Mouse (Mus musculus): ENCODE results near the gene Zmiz2.
"Not testable (repeated sequence)": the region's sequence is repeated elsewhere in the genome, so short reads cannot be mapped to it uniquely, and the experiment has no call there.

Gene Zmiz2

DNA sequence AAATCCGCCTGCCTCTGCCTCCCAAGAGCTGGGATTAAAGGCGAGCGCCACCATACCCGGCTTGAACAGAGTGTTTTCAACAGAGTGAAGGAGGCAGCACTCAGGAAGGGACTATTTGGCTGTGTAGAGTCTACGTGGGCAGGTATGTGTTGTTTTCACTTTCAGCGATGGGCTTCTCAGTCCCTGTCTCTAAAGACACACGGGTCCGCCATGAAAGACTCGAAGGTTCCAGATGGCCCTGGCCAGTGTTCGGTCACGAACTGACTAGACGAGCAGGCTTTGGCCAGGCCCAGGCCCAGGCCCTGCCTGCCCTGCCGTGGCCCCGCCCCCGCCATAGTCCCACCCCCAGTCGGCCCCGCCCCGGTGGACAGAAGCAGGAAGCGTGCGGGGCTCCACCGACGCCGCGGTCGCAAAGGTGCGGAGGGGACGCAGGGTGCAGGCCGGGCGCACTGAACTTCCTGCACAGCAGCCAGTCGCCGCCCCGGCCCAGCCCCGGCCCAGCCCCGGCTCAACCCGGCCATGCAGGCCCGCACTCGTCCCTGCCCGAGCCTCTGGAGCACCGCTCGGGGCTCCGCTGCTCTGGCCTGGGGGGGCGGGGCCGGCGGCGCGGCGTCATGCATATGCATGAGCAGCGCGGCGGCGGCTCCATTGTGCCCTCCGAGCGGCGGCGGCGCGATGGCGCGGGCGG lies at the start of gene Zmiz2:
TSS of gene Zmiz2 (plus strand) at position 349 of the 688 bp plus-strand sequence.
- DNase-seq (ENCODE audit: low read depth) = peak; percentile 96

DNA sequence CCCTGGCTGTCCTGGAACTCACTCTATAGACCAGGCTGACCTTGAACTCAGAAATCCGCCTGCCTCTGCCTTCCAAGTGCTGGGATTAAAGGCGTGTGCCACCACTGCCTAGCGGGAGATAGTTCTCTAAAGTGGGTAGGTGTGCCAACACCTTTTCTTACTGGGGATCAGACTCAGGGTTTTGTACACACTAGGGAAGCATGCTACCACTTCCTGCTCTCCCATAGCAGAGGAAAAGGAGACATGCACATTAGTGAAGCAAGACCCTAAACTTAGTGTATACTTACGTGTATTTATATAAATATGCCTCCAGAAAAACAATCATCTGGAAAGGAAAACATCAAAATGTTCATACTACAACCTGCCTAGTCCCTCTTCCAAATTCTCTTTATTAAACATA lies 42.9 kb upstream of the Zmiz2 start:
- DNase-seq (ENCODE audit: low read depth) = no peak

DNA sequence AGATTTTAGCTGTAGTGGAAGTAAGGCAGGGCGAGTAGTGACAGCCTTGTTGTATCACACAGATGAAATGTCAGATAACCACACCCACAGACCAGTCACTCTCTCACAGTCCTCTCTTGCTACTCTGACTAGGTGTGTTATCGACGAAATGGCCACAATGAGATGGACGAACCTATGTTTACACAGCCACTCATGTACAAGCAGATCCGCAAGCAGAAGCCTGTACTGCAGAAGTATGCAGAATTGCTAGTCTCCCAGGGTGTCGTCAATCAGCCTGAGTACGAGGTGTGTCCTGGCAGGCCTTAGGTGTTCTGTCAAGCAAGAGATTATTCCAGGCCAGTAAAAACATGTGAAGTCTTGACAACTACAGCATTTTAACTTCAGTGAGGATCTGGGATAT lies 41.9 kb upstream of the Zmiz2 start:
- no peak for DNase-seq (ENCODE audit: low read depth)

DNA sequence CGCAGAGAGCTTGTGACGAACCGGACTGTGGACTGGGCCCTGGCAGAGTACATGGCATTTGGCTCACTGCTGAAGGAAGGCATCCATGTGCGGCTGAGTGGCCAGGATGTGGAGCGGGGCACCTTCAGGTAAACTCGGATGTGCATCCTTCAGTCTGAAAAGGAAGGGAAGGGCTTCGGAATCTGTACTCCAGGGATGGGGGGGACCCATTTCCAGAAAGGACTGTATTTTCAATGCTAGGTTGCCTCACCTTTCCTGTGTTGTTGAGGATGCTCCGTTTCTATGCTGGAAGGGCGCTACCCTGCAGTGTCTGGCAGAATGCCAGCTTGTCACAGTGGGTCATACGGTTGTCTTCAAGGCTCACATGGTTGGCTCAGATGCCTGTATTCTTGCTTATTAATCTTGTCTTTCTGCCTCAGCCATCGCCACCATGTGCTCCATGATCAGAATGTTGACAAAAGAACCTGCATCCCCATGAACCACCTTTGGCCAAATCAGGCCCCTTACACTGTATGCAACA lies 40.1 kb upstream of the Zmiz2 start:
- DNase-seq (ENCODE audit: low read depth) = no peak

DNA sequence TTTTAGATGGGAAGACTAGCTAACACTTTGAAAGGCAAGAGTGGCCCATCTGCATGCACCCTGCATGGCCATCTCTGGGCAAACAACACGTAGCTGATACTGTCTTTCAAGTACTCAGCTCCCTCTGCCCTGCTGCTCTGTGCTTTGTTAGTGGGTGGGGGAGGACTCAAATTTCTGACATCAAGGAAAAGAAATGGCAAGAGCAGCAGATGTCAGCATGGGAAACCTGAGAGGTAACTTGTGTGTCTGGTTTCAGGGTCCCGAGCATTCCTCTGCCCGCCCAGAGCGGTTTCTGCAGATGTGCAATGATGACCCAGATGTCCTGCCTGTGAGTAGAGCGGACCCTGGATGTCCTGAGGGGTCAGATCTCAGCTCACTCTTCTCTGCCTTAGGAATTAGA lies 39.3 kb upstream of the Zmiz2 start:
- DNase-seq (ENCODE audit: low read depth) = no peak

DNA sequence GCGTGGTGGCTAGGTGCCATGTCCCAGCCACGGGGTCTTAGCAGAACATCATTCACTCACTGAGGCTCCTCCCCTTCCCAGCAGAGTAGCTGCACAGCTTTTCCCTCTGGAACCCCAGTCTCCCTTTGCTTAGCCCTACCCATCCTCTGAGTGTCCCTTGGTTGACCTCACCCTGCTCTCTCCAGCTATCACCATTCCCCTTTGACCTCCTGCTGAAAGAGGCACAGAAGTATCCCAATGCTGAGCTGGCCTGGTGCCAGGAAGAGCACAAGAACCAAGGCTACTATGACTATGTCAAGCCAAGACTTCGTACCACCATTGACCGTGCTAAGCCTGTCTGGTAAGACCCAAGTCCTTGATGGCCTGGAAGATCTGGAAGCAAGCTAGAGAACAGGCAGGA lies 33.8 kb upstream of the Zmiz2 start:
- no peak for DNase-seq (ENCODE audit: low read depth)

DNA sequence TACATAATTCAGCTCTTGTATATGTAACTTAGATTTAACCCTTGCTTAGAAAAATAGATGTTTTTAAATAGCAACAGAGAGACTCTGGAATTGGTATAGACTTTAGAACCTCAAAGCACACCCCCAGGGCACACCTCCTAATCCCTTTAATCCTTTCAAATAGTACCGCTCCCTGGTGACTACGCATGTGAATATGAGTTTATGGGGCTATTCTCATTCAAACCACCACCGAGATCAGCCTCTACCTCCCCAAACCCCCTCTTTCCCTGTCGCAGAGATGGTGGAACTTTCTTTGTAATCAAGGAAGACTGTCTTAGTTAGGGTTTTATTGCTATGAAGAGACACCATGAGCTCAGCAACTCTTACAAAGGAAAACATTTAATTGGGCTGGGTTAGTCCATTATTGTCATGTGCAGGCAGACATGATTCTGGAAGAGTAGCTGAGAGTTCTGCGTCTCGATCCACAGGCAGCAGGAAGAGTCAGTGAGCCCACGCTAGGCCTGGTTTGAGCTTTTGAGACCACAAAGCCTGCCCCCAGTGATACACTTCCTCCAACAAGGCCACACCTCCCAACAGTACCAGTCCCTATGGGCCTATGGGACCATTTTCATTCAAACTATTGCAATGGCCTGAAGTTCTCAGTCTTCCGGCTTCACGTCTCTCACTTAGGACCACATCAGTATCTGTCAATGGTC lies 24.1 kb upstream of the Zmiz2 start:
- no peak for DNase-seq (ENCODE audit: low read depth)

DNA sequence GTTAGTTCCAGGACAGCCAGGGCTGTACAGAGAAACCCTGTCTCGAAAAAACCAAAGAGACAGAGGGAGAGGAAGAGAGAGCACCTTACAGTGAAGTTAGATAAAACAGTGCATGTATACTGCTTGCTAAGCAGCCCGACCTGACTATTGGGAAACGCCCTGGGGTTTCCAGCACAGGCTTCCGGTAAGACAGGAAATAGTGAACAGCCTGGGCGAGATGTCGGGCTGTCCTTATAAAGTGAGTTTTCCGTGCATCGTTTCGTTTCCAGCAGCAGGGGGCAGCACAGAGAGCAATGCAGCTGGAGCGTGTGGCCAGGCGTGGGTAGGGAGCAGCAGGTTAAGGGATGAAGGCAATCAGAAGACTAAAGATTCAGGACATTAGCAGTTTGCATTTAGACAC lies 23.0 kb upstream of the Zmiz2 start:
- DNase-seq (ENCODE audit: low read depth) = peak; percentile 86

DNA sequence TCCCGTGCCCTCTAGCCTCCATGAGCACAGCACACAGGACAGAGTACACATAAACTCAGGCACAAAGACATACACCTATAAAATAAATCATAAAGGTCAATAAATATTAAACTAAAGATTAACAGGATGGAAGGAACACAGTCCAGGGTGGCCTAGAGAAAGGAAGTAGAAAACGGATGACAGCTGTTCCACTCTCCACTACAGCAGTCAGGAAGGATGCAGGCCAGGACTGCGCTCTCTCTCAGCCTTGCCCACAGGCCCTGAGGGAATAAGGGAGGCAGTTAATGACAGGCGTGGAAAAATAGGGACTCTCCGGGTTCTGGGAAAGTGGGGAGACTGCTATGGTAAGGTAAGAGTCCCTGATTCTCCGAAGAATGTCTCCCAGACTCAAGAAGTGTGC lies 22.4 kb upstream of the Zmiz2 start:
- DNase-seq (ENCODE audit: low read depth) = no peak

DNA sequence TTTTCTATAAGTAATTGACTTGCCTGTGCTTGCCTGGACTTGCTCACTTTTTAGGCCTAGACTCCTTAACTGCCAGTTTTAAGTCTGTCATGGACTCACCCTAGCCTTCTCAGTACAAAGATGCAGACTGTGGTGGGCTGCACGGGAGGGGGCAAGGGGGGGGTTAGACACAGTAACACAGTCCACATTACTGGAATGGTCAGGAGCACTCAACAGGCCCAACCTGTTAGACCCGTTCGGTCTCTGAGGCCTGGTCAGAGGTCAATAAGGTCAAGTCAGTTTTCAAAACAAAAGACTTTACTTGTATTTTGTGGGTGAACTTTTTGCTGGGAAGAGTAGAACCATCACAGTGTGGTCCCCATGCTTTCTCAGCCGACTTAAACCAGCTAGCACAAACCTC lies 21.7 kb upstream of the Zmiz2 start:
- no peak for DNase-seq (ENCODE audit: low read depth)

DNA sequence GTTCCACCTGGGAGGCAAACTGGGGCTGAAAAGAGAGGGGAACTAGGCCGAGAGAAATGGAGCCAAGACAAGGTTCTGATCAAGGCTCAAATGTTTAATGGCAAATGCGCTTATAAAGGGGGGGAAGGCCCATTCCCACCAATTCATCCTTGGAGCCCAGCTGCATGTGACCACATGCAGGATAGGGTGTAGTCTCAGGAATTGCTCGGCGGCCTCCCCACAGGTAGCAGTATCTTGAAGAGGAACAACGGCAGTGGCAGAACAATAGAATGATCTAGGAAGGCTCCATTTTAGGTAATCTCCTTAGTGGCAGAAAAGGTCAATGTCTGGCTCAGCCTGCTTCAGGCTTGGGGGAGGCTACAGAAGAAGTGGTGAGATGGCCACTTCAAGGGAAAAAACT lies 20.9 kb upstream of the Zmiz2 start:
- not testable (repeated sequence) for DNase-seq (ENCODE audit: low read depth)

DNA sequence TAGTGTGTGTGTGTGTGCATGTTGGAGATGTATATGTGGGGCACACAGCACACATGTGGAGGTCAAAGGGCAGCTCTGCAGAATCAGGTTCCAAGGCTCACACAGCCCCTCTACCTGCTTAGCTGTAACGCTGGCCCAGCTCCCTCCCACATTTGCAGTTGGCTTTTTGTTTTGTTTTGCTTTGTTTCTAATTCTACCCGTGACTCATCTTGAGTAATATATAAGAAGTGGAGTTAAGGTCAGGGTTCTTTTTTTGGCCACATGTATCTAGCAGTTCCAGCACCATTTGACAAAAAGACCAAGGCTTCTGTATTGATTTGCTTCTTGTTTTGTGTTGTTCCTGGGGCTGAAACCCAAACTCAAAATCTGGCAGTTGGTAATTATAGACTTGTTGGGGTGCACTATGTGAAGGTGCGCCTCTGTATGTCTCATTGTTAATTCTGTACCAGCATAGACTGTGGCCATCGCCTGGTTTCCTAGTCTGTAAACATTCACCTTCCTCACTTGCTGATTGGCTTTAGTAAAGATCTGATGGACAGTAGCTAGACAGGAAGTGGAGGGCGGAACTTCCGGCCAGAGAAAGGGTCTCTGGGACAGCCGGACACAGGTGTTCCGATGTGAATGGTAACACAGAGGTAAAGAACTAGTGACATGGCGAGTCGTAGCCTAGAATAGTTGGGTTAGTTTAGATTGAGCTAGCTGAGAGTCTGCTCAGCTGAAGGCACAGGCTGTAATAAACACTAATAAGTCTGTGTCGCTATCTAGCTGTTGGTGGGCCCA lies 17.3 kb upstream of the Zmiz2 start:
- peak; percentile 63 for DNase-seq (ENCODE audit: low read depth)

DNA sequence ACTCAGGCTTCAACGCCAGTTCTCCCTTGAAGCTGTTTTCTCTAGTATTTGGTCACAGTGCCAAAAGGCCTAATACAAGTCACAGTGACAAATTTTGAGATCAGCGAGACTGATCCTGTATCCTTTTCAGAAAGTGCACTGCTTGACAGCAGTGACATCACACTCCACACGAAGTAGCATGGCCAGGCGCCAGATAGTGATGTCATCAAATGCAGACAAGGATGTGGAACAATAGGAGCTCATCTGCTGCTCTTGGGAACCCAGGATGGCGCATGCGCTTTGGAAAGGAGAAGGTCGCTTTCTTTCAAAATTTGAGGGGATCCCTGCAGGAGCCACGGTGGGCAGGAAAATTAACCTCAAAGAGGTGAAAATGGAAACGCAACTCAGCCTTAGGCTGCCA lies 16.1 kb upstream of the Zmiz2 start:
- peak; percentile 38 for DNase-seq (ENCODE audit: low read depth)

DNA sequence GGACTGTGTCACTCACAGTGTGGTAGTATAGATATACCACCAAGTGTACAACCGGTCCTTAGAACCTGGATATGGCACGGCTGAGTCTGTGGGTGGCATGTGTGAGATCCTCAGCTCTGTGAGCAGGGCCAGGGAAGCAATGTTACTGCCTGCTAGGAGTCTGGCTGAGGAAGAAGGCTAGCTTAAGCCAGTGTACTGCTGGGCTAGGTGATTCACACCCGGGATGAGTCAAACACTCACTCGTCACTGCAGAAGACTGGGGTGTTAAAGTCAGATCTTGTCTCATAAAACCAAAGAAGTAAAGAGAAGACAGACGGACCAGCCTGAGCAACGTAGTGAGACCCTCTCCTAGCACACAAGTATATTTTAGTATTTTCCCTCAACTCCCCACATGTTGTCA lies 8.0 kb upstream of the Zmiz2 start:
- peak; percentile 69 for DNase-seq (ENCODE audit: low read depth)

DNA sequence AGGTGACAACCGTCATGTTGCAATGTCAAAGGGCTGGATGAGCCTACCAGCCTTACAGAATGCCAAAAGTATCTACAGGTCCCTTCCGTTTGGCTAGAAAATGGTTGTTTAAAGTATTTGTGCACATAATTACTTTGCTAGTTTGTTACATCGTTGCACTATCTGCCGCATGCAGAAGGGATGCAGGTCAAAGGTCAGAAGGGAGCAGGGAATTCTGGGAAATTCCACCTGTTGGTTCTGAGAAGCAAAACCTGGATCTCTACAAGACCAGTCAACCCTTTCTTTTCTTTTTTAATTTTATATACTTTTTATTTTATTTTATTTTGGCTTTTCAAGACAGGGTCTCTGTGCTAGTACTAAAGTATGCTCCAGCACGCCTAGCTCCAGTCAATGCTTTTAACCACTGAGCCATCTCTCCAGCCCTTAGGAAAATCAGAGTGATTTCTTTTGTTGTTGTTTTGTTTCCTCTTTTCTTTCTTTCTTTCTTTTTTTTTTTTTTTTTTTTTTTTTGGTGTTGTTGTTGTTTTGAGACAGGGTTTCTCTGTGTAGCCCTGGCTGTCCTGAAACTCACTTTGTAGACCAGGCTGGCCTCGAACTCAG lies 648 bp upstream of the Zmiz2 start:
- DNase-seq (ENCODE audit: low read depth) = no peak

DNA sequence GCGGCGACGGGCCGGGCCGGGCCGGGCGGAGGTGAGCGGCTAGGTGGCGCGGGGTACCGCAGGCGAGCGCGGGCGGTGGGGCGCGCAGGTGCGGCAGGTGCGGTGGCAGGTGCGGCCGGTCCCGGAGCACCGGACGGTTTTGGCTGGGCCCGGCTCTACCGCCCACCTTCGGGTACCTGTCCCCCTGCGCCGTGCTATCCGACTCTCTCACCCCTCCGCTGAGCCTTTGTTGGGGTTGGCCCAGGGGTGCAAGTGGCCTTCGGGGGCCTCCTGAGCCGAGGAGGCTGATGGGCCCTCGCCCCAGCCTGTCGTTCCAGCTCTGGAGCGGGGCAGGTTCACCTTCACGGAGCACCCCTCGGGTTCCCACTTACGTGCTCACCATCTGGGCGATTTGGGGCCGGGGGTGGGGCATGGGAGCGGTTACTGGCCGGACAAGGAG lies 628 bp downstream of the Zmiz2 start:
- no peak for DNase-seq (ENCODE audit: low read depth)

DNA sequence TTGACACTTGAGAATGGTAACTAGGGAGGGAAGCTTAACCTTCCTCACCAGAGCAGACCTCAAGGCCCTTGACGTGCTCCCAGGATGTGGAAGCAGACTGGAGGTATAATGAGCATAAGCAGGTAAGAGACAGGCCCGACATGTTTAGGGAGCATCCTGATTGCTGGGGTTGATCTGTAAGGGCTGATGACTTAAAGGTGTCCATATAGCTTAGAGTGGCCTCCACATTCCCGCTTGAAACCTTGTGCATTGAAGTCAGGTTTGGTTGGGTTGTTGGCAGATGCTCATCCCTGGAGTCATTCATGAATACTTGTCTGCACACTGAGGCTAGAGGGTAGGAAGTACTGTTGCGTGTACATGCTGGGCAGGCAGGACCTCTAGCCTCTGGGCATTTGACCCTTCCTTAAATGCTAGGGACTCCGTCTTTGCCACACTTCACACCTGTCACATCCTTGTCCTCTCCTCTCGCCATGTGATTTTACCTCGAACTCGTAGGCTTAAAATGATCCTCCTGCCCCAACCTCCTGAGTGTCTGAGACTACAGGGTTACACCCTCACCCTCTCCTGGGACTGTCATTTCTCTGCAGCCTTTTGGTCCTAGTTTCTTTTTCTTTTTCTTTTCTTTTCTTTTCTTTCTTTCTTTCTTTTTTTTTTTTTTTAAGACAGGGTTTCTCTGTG lies 1.6 kb downstream of the Zmiz2 start:
- no peak for DNase-seq (ENCODE audit: low read depth)

DNA sequence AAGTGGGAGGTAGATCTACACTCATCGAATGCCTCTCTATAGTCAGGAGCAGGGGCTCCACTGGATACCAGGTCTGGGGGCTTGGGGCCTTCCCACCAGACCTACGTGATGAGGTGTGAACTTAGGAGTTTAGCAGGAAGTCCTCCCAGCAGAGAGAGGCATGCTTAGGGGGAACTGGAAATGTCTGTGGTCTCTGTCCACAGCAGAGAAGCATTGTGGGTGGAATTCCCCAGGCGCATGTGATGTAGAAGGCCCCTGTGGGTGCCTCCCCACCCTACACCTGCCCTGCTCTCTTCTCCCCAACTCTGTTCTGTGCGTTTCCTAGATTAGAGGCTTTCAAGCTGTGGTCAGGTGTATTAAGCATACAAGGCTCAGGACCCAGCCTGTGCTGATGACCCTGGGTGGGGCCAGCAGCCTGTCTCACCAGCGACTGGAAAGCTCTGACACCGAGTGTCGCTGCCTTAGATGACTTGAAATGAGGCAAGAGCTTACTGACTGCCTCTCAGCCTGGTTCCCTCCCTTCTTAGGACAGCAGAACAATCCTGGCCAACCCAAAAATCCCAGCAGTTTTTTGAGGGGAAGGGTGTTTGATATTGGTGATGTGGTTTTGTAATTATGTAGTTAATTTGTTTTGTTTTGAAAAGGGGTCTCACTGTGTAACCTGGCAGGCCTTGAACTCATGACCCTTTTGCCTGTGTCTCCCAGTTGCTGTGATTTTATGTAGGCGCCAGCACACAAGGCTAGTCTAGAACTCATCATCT lies 2.8 kb downstream of the Zmiz2 start:
- DNase-seq (ENCODE audit: low read depth) = no peak

DNA sequence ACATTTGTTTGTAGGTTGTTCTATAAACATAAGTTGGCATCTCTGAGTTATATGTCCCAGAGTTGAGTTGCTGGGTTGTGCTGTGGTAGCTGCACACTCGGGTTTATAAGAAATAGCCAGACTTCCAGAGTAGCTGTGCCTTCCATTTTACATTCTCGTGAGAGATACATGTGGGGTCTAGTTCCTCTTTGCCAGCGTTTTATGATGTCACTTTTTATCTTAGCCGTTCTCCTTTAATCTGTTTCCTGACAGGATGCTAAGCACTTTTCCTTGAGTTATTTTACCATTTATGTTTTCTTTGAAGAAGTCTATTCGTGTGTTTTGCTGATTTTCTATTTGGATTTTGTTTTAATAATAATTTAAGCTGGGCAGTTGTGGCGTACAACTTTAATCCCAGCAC lies 4.0 kb downstream of the Zmiz2 start:
- DNase-seq (ENCODE audit: low read depth) = no peak

DNA sequence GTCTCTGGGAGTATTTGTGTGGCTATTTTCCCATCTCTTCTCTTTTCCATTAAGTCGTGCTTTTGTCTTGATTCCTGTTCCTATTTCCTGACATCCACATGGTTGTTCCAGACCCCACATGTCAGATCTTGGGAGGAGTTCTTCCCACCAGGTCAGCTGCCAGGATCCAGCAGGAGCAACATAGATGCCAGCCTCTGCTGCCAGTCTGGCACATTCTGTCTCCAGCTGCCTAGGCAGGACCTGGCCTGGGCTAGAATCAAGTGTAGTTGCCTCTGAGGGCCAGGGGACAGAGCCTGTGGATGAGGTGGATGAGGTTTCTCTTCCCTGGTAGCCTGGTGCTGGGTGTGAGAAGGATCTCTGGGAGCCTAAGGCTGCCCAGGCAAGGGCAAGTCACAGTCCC lies 5.0 kb downstream of the Zmiz2 start:
- DNase-seq (ENCODE audit: low read depth) = no peak

DNA sequence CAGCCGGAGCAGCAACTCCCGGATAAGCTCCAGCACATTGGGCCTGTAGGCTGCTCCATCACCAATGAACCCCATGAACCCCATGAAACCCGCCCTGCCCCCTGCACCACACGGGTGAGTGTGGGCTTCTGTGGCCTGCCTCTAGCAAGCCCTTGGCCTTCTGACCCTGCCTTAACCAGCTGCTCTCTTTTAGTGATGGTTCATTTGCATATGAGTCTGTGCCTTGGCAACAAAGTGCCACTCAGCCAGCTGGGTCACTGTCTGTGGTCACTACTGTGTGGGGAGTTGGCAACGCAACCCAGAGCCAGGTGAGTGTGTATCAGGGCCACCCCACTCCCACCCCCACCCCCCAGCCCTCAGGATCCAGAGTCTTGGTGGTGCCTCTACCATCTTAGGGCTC lies 6.7 kb downstream of the Zmiz2 start:
- no peak for DNase-seq (ENCODE audit: low read depth)

All from NIH3T3 (cell line).